Mouse (Mus musculus) midbrain, embryonic 11.5 days (tissue): ENCODE measurements around the gene Arid5b. TPM values are rescaled to one million over a fixed set of nuclear protein-coding genes. Genes with fewer than 3 reads are reported as not detected.

Source experiments
- ATAC-seq: fragments of 200-750 bp; cut with Nextera tagmentation; 2 replicates; pipeline ENCODE4 v1.8.0; 2017; ENCODE audit warnings: moderate TSS enrichment, moderate library complexity; ENCODE audit not compliant: low FRiP score
- DNase-seq: peaks from one replicate; pipeline ENCODE4 v3.0.0; 2015; ENCODE audit warnings: low spot score; ENCODE audit errors: missing footprints
- H3K27ac ChIP-seq: fragments of 300-500 bp; sonication (generic); 2 replicates; pipeline ENCODE4 v1.5.1; 2014; ENCODE audit warnings: low read depth, low read length
- H3K27me3 ChIP-seq: fragments of 300-500 bp; sonication (generic); 2 replicates; pipeline ENCODE4 v1.6.1; 2014; ENCODE audit warnings: mild to moderate bottlenecking, low read length, moderate library complexity, mixed read lengths; ENCODE audit not compliant: control insufficient read depth, insufficient read depth
- H3K36me3 ChIP-seq: fragments of 300-500 bp; sonication (generic); 2 replicates; pipeline ENCODE4 v1.6.1; 2014; ENCODE audit warnings: mild to moderate bottlenecking, low read length, moderate library complexity, mixed read lengths; ENCODE audit not compliant: control insufficient read depth, insufficient read depth
- H3K4me1 ChIP-seq: fragments of 300-500 bp; sonication (generic); 2 replicates; pipeline ENCODE4 v1.6.1; 2014; ENCODE audit warnings: low read length; ENCODE audit not compliant: control insufficient read depth, insufficient read depth
- H3K4me2 ChIP-seq: fragments of 300-500 bp; sonication (generic); 2 replicates; pipeline ENCODE4 v1.6.1; 2014; ENCODE audit warnings: mild to moderate bottlenecking, moderate library complexity
- H3K4me3 ChIP-seq: fragments of 300-500 bp; sonication (generic); 2 replicates; pipeline ENCODE4 v1.5.1; 2014; ENCODE audit warnings: low read depth, low read length
- H3K9ac ChIP-seq: fragments of 300-500 bp; sonication (generic); 2 replicates; pipeline ENCODE4 v1.6.1; 2014; ENCODE audit warnings: low read length
- H3K9me3 ChIP-seq: fragments of 300-500 bp; sonication (generic); 2 replicates; pipeline ENCODE4 v1.6.1; 2016; ENCODE audit warnings: low read length; ENCODE audit not compliant: control insufficient read depth
- WGBS: fragments of 180-500 bp; shearing (Covaris S2); extraction: QIAGEN DNeasy Blood & Tissue Kit; methylation state at CpG from one replicate; pipeline ENCODE4 v1.1.7; 2014; 5-methylcytosine and 5-hydroxymethylcytosine counted together
- polyA plus RNA-seq: library from polyadenylated mRNA; unstranded; fragments of >200 nt; fragmentation: Nextera tagmentation; extraction: Ambion mirVana; gene quantifications from 2 replicates; pipeline ENCODE4 v1.2.1, GENCODE M21; 2014

Gene Arid5b
- polyA plus RNA-seq, 1 experiment from 2014 or later: 13.4 TPM

- H3K27ac ChIP-seq: no peak overlapping the region; the same call in 1 of the 2 replicates
- H3K9ac ChIP-seq: peak overlapping the region; percentile 64
- peak overlapping the region; percentile 67 for H3K4me2 ChIP-seq
- no peaks in the 10 kb centered on the region for H3K9me3 ChIP-seq
- WGBS: under 1% methylated on average over 29 of the region's 29 CpGs
- DNase-seq: peak; percentile 98
- no peaks in the 10 kb centered on the region for H3K36me3 ChIP-seq
- peak; percentile 62 for ATAC-seq
- peaks cover 2% of the 10 kb centered on the region; the same call in 1 of the 2 replicates for H3K27me3 ChIP-seq
- peak overlapping the region; percentile 42 for H3K4me3 ChIP-seq
- peaks cover 8% of the 10 kb centered on the region; the same call in 1 of the 2 replicates for H3K4me1 ChIP-seq
Observed at GRCm38 (mm10) chr10:68276350-68276975, 2.1 kb downstream of the Arid5b start.

- Histone ChIP-seq H3K9me3 (no peaks in the 10 kb centered on the region), H3K27ac (no peak overlapping the region), H3K36me3 (no peaks in the 10 kb centered on the region), H3K9ac (no peak overlapping the region), H3K4me2 (peak overlapping the region; percentile 67; the same call in 1 of the 2 replicates), H3K27me3 (no peaks in the 10 kb centered on the region), H3K4me3 (no peak overlapping the region), H3K4me1 (peaks cover 3% of the 10 kb centered on the region; the same call in 1 of the 2 replicates)
- ATAC-seq: no peak
- DNase-seq: no peak
- 32% methylated on average over 18 of the region's 18 CpGs for WGBS
Observed at GRCm38 (mm10) chr10:68274900-68275760, 3.4 kb downstream of the Arid5b start.

- no peaks in the 10 kb centered on the region for H3K36me3 ChIP-seq
- H3K4me3 ChIP-seq: no peak overlapping the region
- H3K4me2 ChIP-seq: no peak overlapping the region
- ATAC-seq (no peak), DNase-seq (no peak)
- H3K4me1 ChIP-seq: no peaks in the 10 kb centered on the region
- 96% methylated on average over 10 of the region's 10 CpGs for WGBS
- no peaks in the 10 kb centered on the region for H3K27me3 ChIP-seq
- no peak overlapping the region for H3K27ac ChIP-seq
- no peak overlapping the region for H3K9ac ChIP-seq
- H3K9me3 ChIP-seq: no peaks in the 10 kb centered on the region
Observed at GRCm38 (mm10) chr10:68269789-68270188, 8.8 kb downstream of the Arid5b start.

- DNase-seq: no peak
- no peaks in the 10 kb centered on the region for H3K27me3 ChIP-seq
- H3K36me3 ChIP-seq: no peaks in the 10 kb centered on the region
- H3K9ac ChIP-seq: no peak overlapping the region
- H3K4me3 ChIP-seq: no peak overlapping the region
- no peaks in the 10 kb centered on the region for H3K9me3 ChIP-seq
- ATAC-seq: no peak
- H3K27ac ChIP-seq: no peak overlapping the region
- 80% methylated on average over 5 of the region's 5 CpGs for WGBS
- H3K4me1 ChIP-seq: no peaks in the 10 kb centered on the region
- H3K4me2 ChIP-seq: no peak overlapping the region
Observed at GRCm38 (mm10) chr10:68268629-68269028, 9.9 kb downstream of the Arid5b start.

- no peaks in the 10 kb centered on the region for H3K4me1 ChIP-seq
- no peak overlapping the region for H3K4me3 ChIP-seq
- 91% methylated on average over 10 of the region's 10 CpGs for WGBS
- no peaks in the 10 kb centered on the region for H3K27me3 ChIP-seq
- H3K4me2 ChIP-seq: no peak overlapping the region
- H3K9me3 ChIP-seq: no peaks in the 10 kb centered on the region
- ATAC-seq (no peak), DNase-seq (no peak)
- no peak overlapping the region for H3K9ac ChIP-seq
- no peaks in the 10 kb centered on the region for H3K36me3 ChIP-seq
- H3K27ac ChIP-seq: no peak overlapping the region
Observed at GRCm38 (mm10) chr10:68263969-68264688, 14.4 kb downstream of the Arid5b start.

- 94% methylated on average over 9 of the region's 9 CpGs for WGBS
- DNase-seq: no peak
- no peak for ATAC-seq
- Histone ChIP-seq H3K36me3 (no peaks in the 10 kb centered on the region), H3K9me3 (no peaks in the 10 kb centered on the region), H3K9ac (no peak overlapping the region), H3K4me2 (no peak overlapping the region), H3K4me1 (no peaks in the 10 kb centered on the region), H3K27ac (no peak overlapping the region), H3K4me3 (no peak overlapping the region), H3K27me3 (no peaks in the 10 kb centered on the region)
Observed at GRCm38 (mm10) chr10:68263296-68263968, 15.1 kb downstream of the Arid5b start.

GRCm38 (mm10) chr10:68259601-68260000 is 18.9 kb downstream of the Arid5b start:
- H3K9ac ChIP-seq: no peak overlapping the region
- DNase-seq: no peak
- H3K27me3 ChIP-seq: no peaks in the 10 kb centered on the region
- H3K36me3 ChIP-seq: no peaks in the 10 kb centered on the region
- H3K4me1 ChIP-seq: no peaks in the 10 kb centered on the region
- H3K4me3 ChIP-seq: no peak overlapping the region
- H3K27ac ChIP-seq: no peak overlapping the region
- no peaks in the 10 kb centered on the region for H3K9me3 ChIP-seq
- no peak for ATAC-seq
- 72% methylated on average over 4 of the region's 4 CpGs for WGBS
- H3K4me2 ChIP-seq: no peak overlapping the region

- Histone ChIP-seq H3K27me3 (no peaks in the 10 kb centered on the region), H3K36me3 (no peaks in the 10 kb centered on the region), H3K4me1 (no peaks in the 10 kb centered on the region), H3K4me2 (no peak overlapping the region), H3K9me3 (no peaks in the 10 kb centered on the region), H3K27ac (no peak overlapping the region), H3K9ac (no peak overlapping the region), H3K4me3 (no peak overlapping the region)
- 92% methylated on average over 10 of the region's 10 CpGs for WGBS
- no peak for DNase-seq
- ATAC-seq: no peak
Observed at GRCm38 (mm10) chr10:68257358-68258056, 21.0 kb downstream of the Arid5b start.
